Mouse (Mus musculus) stomach, postnatal 0 days (tissue): ENCODE results near the gene As3mt.

Source experiments
- CTCF ChIP-seq: IDR thresholded peaks from 2 replicates; pipeline ENCODE4 v1.5.1; 2016; ENCODE audit warnings: antibody characterized with exemption, low read depth, mild to moderate bottlenecking, moderate library complexity
- EP300 ChIP-seq: optimal IDR thresholded peaks from 2 replicates; pipeline ENCODE3; 2016; ENCODE audit warnings: antibody characterized with exemption

DNA sequence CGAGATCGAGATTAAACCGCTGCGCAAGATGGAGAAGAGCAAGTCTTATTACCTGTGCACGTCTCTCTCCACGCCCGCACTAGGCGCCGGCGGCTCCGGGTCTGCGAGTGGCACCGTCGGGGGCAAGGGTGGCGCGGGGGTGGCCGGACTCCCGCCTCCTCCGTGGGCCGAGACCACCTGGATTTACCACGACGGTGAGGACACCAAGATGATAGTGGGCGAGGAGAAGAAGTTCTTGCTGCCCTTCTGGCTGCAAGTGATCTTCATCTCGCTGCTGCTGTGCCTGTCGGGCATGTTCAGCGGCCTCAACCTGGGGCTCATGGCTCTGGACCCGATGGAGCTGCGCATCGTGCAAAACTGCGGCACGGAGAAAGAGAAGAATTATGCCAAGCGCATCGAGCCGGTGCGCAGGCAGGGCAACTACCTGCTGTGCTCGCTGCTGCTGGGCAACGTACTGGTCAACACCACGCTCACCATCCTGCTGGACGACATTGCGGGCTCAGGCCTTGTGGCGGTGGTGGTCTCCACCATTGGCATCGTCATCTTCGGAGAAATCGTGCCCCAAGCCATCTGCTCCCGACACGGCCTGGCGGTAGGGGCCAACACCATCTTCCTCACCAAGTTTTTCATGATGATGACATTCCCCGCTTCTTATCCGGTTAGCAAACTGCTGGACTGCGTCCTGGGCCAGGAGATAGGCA lies 55.2 kb downstream of the As3mt start:
- TF ChIP-seq CTCF, result 0 out of 2 replicates have a peak, but pooled peaks have one; percentile 1
- no peak for TF ChIP-seq EP300
